9 mouse cellular contexts compared by ENCODE assay signal in genomic region chr3:135513270-135513669, GRCm38 (mm10). TPM values are rescaled to one million over a fixed set of nuclear protein-coding genes. Genes with fewer than 3 reads are reported as not detected.
DNase-seq lines count a peak whose midpoint lies in the region; ATAC-seq and TF ChIP-seq lines count a peak whose summit lies in the region.
"Had no signal": no experiment of that assay in that cellular context is flagged by ENCODE, and none has a peak within 500 bp of the region (broad histone marks: within the 10 kb centered on the region; RNA-seq: fewer than 3 reads in every experiment).

No protein-coding gene starts in this region.

- H3K4me1 ChIP-seq in neural tube, embryonic 12.5 days: no peaks in the 10 kb centered on the region
- H3K4me1 ChIP-seq in brown adipose tissue, adult 24 weeks (ENCODE audit: control insufficient read depth, insufficient read depth, insufficient read length, low read length): peaks cover 4% of the 10 kb centered on the region
- peaks cover 8% of the 10 kb centered on the region; the same call in 1 of the 2 replicates for H3K4me1 ChIP-seq in hindbrain, embryonic 12.5 days
- H3K4me1 ChIP-seq in neural tube, embryonic 14.5 days (ENCODE audit: control insufficient read depth, insufficient read depth, low read length): no peaks in the 10 kb centered on the region
- no peaks in the 10 kb centered on the region; the same call in 1 of the 2 replicates for H3K4me1 ChIP-seq in intestine, postnatal 0 days (replicated peaks; ENCODE audit: control insufficient read depth, insufficient read depth, low read length)
- 0 out of 2 replicates have a peak, but pooled peaks cover 2% of the 10 kb centered on the region for H3K4me1 ChIP-seq in kidney, embryonic 15.5 days

- 52% methylated on average over 11 of the region's 11 CpGs for WGBS in neural tube, embryonic 12.5 days
- 47% methylated on average over 11 of the region's 11 CpGs for WGBS in hindbrain, embryonic 12.5 days
- WGBS in neural tube, embryonic 14.5 days: 50% methylated on average over 11 of the region's 11 CpGs
- 63% methylated on average over 11 of the region's 11 CpGs for WGBS in intestine, postnatal 0 days
- 69% methylated on average over 11 of the region's 11 CpGs for WGBS in kidney, embryonic 15.5 days

- H3K27me3 ChIP-seq in neural tube, embryonic 12.5 days (replicated peaks): no peaks in the 10 kb centered on the region
- no peaks in the 10 kb centered on the region for H3K27me3 ChIP-seq in hindbrain, embryonic 12.5 days
- no peaks in the 10 kb centered on the region for H3K27me3 ChIP-seq in neural tube, embryonic 14.5 days (ENCODE audit: control insufficient read depth, insufficient read depth, low read length)
- no peaks in the 10 kb centered on the region for H3K27me3 ChIP-seq in intestine, postnatal 0 days (replicated peaks; ENCODE audit: control insufficient read depth, insufficient read depth, low read length)
- H3K27me3 ChIP-seq in kidney, embryonic 15.5 days: no peaks in the 10 kb centered on the region
- H3K27me3 ChIP-seq: lung, embryonic 15.5 days had no signal

- DNase-seq in neural tube, embryonic 10.5 days (ENCODE audit: extremely low spot score, low spot score): no peak
- DNase-seq: adrenal gland, postnatal 25 days had no signal

- TF ChIP-seq CTCF in intestine, postnatal 0 days (IDR thresholded peaks at IDR 0.05; ENCODE audit: low read depth): no peak

- H3K4me3 ChIP-seq in neural tube, embryonic 12.5 days: no peak overlapping the region
- no peak overlapping the region for H3K4me3 ChIP-seq in brown adipose tissue, adult 24 weeks (ENCODE audit: insufficient read depth, low read depth, low read length)
- no peak overlapping the region for H3K4me3 ChIP-seq in hindbrain, embryonic 12.5 days
- no peak overlapping the region for H3K4me3 ChIP-seq in neural tube, embryonic 14.5 days (ENCODE audit: low read depth, low read length)
- no peak overlapping the region for H3K4me3 ChIP-seq in intestine, postnatal 0 days (ENCODE audit: low read depth, low read length)
- no peak overlapping the region for H3K4me3 ChIP-seq in kidney, embryonic 15.5 days (replicated peaks)
- H3K4me3 ChIP-seq: lung, embryonic 15.5 days had no signal

- H3K27ac ChIP-seq in neural tube, embryonic 12.5 days: no peak overlapping the region
- 0 out of 2 replicates have a peak overlapping the region, but pooled peaks have one; percentile 13 for H3K27ac ChIP-seq in brown adipose tissue, adult 24 weeks (replicated peaks; ENCODE audit: low read depth, low read length)
- no peak overlapping the region for H3K27ac ChIP-seq in hindbrain, embryonic 12.5 days
- H3K27ac ChIP-seq in neural tube, embryonic 14.5 days (ENCODE audit: low read depth, low read length): no peak overlapping the region
- no peak overlapping the region for H3K27ac ChIP-seq in intestine, postnatal 0 days (ENCODE audit: low read depth, low read length)
- H3K27ac ChIP-seq in kidney, embryonic 15.5 days: no peak overlapping the region
- H3K27ac ChIP-seq: lung, embryonic 15.5 days had no signal

- 0 out of 2 replicates have a peak, but pooled peaks have one; percentile 43 for ATAC-seq in neural tube, embryonic 12.5 days (ENCODE audit: low FRiP score, low read depth)
- 0 out of 2 replicates have a peak, but pooled peaks have one; percentile 46 for ATAC-seq in hindbrain, embryonic 12.5 days (ENCODE audit: low FRiP score)
- ATAC-seq in neural tube, embryonic 14.5 days (ENCODE audit: low read depth): peak; percentile 71
- no peak for ATAC-seq in intestine, postnatal 0 days
- ATAC-seq in kidney, embryonic 15.5 days (replicated peaks; ENCODE audit: low FRiP score): no peak

- no peaks in the 10 kb centered on the region for H3K9me3 ChIP-seq in neural tube, embryonic 12.5 days
- H3K9me3 ChIP-seq in hindbrain, embryonic 12.5 days (replicated peaks): no peaks in the 10 kb centered on the region
- H3K9me3 ChIP-seq in neural tube, embryonic 14.5 days (ENCODE audit: control insufficient read depth, low read length): no peaks in the 10 kb centered on the region
- no peaks in the 10 kb centered on the region for H3K9me3 ChIP-seq in intestine, postnatal 0 days (ENCODE audit: control insufficient read depth)
- no peaks in the 10 kb centered on the region for H3K9me3 ChIP-seq in kidney, embryonic 15.5 days (replicated peaks)
- H3K9me3 ChIP-seq: lung, embryonic 15.5 days had no signal

- H3K4me2 ChIP-seq in neural tube, embryonic 12.5 days (replicated peaks): peak overlapping the region; percentile 12; the same call in 1 of the 2 replicates
- peak overlapping the region; percentile 21 for H3K4me2 ChIP-seq in hindbrain, embryonic 12.5 days (replicated peaks)
- H3K4me2 ChIP-seq in neural tube, embryonic 14.5 days (ENCODE audit: low read depth, low read length): 0 out of 2 replicates have a peak overlapping the region, but pooled peaks have one; percentile 8
- H3K4me2 ChIP-seq in intestine, postnatal 0 days (replicated peaks; ENCODE audit: low read depth): no peak overlapping the region
- H3K4me2 ChIP-seq in kidney, embryonic 15.5 days: no peak overlapping the region
- H3K4me2 ChIP-seq: lung, embryonic 15.5 days had no signal

- H3K36me3 ChIP-seq in neural tube, embryonic 12.5 days: no peaks in the 10 kb centered on the region
- no peaks in the 10 kb centered on the region for H3K36me3 ChIP-seq in hindbrain, embryonic 12.5 days
- H3K36me3 ChIP-seq in neural tube, embryonic 14.5 days (ENCODE audit: control insufficient read depth, insufficient read depth, low read length): no peaks in the 10 kb centered on the region
- no peaks in the 10 kb centered on the region for H3K36me3 ChIP-seq in intestine, postnatal 0 days (ENCODE audit: control insufficient read depth, insufficient read depth)
- H3K36me3 ChIP-seq in kidney, embryonic 15.5 days: no peaks in the 10 kb centered on the region
- H3K36me3 ChIP-seq: lung, embryonic 15.5 days had no signal

- H3K9ac ChIP-seq in neural tube, embryonic 12.5 days: no peak overlapping the region
- H3K9ac ChIP-seq in hindbrain, embryonic 12.5 days: no peak overlapping the region
- no peak overlapping the region for H3K9ac ChIP-seq in neural tube, embryonic 14.5 days (replicated peaks; ENCODE audit: low read depth, low read length)
- H3K9ac ChIP-seq in intestine, postnatal 0 days (ENCODE audit: low read depth, low read length): no peak overlapping the region
- H3K9ac ChIP-seq in kidney, embryonic 15.5 days: no peak overlapping the region
- H3K9ac ChIP-seq: lung, embryonic 15.5 days had no signal

RNA-seq across cellular contexts. Expression of gene Manba, which starts 27.9 kb away (rescaled TPM):
- polyA plus RNA-seq in neural tube, embryonic 12.5 days (2016; fragmentation: Nextera tagmentation; extraction: Ambion mirVana): 4.0 and 5.1 TPM in 2 replicates
- 5.1 and 8.8 TPM in 2 replicates for polyA plus RNA-seq in brown adipose tissue, adult 24 weeks (2012; ENCODE audit: insufficient read depth, insufficient read length, missing spikeins)
- polyA plus RNA-seq in hindbrain, embryonic 12.5 days (2016; fragmentation: Nextera tagmentation; extraction: Ambion mirVana): 5.7 and 6.1 TPM in 2 replicates
- 6.5 and 7.9 TPM in 2 replicates for polyA plus RNA-seq in neural tube, embryonic 14.5 days (2014; fragmentation: Nextera tagmentation; extraction: Ambion mirVana)
- 18.6 and 20.9 TPM in 2 replicates for polyA plus RNA-seq in intestine, postnatal 0 days (2015; fragmentation: Nextera tagmentation; extraction: Ambion mirVana)
- 24.2 and 27.3 TPM in 2 replicates for polyA plus RNA-seq in kidney, embryonic 15.5 days (2015; fragmentation: Nextera tagmentation; extraction: Ambion mirVana)

Comparison
In these comparisons a context has a peak if more than half of its experiments do, and no peak if none do; other contexts are left out.
1. ATAC-seq: peak in neural tube, embryonic 12.5 days (single experiment), hindbrain, embryonic 12.5 days (single experiment) and neural tube, embryonic 14.5 days (single experiment); none in intestine, postnatal 0 days (single experiment) and kidney, embryonic 15.5 days (single experiment).
2. H3K4me2 ChIP-seq: peak in neural tube, embryonic 12.5 days (single experiment), hindbrain, embryonic 12.5 days (single experiment) and neural tube, embryonic 14.5 days (single experiment); none in intestine, postnatal 0 days (single experiment) and kidney, embryonic 15.5 days (single experiment).